Mouse (Mus musculus): ENCODE data around the gene Appl2.

The Appl2 gene

DNA sequence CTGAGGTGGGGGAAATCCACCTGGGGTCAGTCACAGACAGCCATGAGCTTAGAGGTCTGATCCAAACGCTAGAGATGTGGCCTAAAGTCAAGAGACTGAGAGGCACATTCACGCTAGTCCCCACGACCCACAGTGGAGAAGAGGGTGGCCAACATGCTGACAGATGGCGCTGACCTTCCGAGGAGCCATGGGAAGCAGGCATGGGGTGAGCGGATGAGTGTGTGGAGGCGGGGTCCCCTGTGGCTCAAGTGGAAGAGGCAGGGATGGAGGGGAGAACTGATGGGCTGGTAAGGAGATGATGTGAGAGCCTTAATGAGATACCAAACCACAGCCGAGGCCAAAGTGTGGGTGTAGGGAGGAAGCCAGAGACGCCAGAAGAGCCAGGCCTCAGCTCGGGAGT is 16.8 kb downstream of the Appl2 start:
- DNase-seq (ENCODE audit: low spot score in 2 of 2), result no peak

GRCm38 (mm10) chr10:83630899-83631298 is 17.6 kb downstream of the Appl2 start:
- peak; percentile 29 to 37 for DNase-seq (ENCODE audit: low spot score in 2 of 2)

GRCm38 (mm10) chr10:83629878-83630277 is 18.7 kb downstream of the Appl2 start:
- no peak for DNase-seq (ENCODE audit: low spot score in 2 of 2)

- DNase-seq (ENCODE audit: low spot score in 2 of 2), result peak in 1 of 2 experiments; percentile 29
Observed at GRCm38 (mm10) chr10:83629190-83629781, 19.3 kb downstream of the Appl2 start.

GRCm38 (mm10) chr10:83628241-83628640 is 20.3 kb downstream of the Appl2 start:
- no peak for DNase-seq (ENCODE audit: low spot score in 2 of 2)

- DNase-seq (ENCODE audit: low spot score in 2 of 2), result no peak
Observed at GRCm38 (mm10) chr10:83627113-83627687, 21.3 kb downstream of the Appl2 start.

GRCm38 (mm10) chr10:83624841-83625240 is 23.7 kb downstream of the Appl2 start:
- DNase-seq (ENCODE audit: low spot score in 2 of 2), result peak in 1 of 2 experiments; percentile 33

DNA sequence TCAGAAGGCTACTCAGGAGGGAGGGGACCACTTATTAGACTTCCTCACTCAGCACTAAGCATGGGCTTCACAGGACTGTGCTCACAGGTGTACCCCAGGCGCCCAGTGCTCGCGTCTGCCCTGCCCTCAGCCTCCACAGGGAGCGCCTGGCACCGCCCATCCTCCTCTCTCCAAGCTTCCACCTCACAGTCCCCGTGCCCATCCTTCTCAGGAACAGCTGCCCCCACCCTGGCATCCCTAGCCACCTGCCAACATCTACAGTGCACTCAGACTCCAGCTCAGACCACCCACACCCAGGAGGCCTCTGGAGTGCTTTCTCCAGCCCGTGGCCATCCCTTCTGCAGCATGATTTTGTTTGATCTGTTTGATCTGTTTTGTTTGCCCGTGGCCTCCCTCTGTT is 24.5 kb downstream of the Appl2 start:
- no peak for DNase-seq (ENCODE audit: low spot score in 2 of 2)

DNA sequence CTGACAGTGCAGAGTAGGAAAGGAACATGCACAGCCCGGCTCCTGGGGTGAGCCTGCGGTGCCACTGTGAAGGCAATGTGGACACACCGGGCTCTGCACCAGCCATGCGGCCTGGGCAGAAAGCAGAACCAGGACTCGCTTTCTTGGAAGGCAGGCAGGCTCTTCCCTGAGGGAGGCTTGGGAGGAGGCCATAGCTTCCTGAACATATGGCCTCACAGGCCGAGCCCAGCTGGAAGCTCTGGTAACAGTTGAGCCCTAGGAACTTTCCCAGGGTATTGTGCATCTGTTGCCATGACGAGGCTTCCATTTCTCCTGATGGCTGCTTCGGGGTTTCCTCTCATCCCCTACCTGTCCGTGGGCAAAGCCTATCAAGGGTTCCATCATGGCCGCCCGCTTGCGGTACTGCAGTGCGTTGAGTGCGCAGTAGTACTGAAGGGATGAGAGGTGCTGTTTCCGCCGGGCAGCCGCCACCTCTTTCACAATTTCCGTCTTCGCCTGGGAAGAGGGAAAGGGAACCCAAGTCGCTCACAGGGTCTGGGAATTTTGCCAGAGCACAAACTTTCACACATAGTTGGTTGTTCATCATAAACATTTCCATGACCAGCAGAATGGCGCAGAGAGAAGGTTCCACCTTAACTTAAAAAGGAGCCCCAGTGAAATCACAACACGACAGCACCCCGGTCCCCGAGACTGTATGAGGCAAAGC is 28.0 kb downstream of the Appl2 start:
- no peak for DNase-seq (ENCODE audit: low spot score in 2 of 2)

- peak; percentile 17 to 39 for DNase-seq (ENCODE audit: low spot score in 2 of 2)
Observed at GRCm38 (mm10) chr10:83618819-83619440, 29.6 kb downstream of the Appl2 start.

GRCm38 (mm10) chr10:83617366-83617765 is 31.2 kb downstream of the Appl2 start:
- no peak for DNase-seq (ENCODE audit: low spot score in 2 of 2)

DNA sequence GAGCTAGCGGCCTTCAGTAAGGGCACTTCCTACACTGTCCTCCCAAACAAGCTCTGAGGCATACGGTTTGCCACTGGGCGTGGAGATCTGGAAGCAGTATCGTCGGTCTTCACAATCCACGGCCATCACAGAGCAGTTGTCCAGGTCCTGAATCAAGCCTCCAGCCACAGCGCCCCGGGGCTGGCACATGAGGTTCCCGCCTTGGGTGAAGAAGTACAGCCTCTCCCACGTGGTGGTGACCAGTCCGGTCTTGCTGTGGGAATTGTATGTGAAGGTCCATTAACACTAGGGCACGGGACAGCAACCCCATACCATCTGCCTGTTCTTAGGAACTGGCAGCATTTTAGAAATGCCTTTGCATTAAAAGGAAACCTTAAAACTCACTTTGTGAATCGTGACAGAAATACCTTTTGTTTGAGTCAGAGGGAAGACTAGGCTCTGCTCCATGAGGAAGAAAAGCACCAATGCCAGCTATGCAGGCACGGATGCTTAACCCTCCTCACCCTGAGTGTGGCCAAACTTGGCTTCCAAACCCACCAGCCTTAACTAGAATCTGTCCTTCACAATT is 35.8 kb downstream of the Appl2 start:
- DNase-seq (ENCODE audit: low spot score in 2 of 2), result no peak

DNA sequence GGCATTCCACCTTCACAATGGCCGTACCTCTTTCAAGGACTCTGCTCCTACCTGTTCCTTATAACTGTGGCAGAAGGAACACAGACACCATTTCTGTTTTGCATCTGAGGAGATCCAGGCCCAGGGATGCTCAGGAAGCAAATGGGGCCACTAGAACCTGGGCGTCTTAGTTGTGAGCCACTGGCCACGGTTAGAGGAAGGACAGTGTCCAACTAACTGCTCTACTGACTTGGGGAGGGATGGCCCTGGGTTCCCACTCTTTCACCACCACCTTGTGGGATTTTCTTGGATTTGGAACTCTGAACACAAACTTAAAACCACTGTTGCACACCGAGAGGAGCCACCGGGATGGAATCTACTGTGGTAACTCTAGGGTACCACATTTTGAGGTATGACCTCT is 36.7 kb downstream of the Appl2 start:
- no peak for DNase-seq (ENCODE audit: low spot score in 2 of 2)

- no peak for DNase-seq (ENCODE audit: low spot score in 2 of 2)
Observed at GRCm38 (mm10) chr10:83610518-83610917, 38.0 kb downstream of the Appl2 start.

- DNase-seq (ENCODE audit: low spot score in 2 of 2), result no peak
Observed at GRCm38 (mm10) chr10:83608596-83608995, 39.9 kb downstream of the Appl2 start.

DNA sequence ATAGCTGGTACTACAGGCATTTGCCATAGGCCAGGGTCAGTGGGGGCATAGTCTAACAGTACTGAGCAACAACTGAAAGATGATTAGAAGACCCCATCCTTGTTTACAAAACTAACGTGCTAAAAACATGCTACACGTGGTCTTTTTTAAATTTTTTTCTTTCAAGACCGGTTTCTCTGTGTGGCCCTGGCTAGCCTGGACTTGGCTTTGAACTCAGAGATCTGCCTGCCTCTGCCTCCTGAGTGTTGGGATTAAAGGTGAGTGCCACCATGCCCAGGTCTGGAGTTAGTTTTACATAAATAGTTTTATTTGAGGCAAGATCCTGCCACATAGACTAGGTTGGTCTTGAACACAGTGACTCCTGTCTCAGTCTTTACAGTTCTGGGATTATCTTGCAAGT is 41.4 kb downstream of the Appl2 start:
- DNase-seq (ENCODE audit: low spot score in 2 of 2), result no peak

DNA sequence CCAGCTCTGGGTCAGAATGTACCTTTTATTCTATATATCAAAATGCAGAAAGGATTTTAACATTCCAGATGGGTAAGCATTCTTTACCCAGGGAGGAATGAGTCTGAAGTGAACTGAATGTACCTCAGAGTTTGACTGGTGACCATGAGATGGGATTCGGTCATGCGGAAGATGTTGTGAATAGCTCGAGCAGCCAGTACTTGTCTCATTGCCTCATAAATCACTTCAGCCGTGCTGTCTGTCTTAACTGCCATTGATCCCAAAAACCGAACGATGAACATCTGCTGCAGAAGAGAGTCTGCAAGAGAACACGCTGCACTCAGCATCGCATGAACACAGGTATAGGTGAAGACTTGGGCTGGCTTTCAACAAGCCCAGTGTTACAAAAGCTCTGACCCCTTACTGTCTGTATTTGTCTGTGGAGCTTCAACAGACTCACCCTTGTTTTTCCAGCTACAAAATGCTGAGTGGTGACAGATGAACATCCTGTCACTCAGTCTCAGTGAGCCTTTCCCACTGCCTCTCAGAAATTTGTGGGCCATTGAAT is 42.8 kb downstream of the Appl2 start:
- no peak for DNase-seq (ENCODE audit: low spot score in 2 of 2)

- DNase-seq (ENCODE audit: low spot score in 2 of 2), result no peak
Observed at GRCm38 (mm10) chr10:83603956-83604564, 44.5 kb downstream of the Appl2 start.

DNA sequence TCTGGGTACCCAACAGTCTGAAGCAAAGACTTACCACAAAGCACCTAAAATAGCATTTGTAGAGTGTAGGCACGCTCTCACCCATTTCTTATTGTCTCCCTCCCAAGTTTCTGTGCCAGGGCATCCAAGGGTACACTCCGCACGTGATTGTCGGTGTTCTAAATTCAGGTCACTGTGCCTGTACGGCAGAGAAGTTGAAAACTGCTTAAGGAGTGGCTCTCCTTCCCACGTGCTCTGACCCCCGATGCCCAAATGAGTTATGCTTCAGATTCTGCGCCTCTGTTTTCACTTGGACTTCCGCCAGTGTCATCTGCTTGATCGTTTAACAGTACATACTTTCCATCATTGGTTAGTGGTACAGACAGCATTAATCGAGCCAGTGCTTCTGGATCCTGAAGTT is 47.9 kb downstream of the Appl2 start:
- DNase-seq (ENCODE audit: low spot score in 2 of 2), result peak; percentile 36

GRCm38 (mm10) chr10:83594526-83594925 is 54.0 kb downstream of the Appl2 start:
- DNase-seq (ENCODE audit: low spot score in 2 of 2), result no peak

DNA sequence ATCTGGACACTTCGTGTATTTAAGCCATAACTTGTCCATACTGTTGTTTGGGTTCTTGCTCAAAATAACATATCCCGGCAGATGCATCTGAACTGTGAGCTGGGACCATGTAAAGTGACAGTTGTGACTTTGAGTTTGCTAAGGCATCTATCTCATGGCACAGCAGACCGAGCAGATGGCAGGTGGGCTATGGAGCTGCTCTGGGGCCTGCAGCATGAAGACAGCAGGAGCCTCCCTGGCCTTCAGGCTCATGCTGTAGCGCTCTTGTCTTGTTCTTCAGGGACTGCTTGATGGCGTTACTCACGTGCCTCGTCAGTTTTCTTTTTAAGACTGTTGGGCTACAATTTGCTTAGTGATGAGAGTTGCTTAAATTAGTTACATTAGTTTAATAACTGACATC is 55.9 kb downstream of the Appl2 start:
- DNase-seq (ENCODE audit: low spot score in 2 of 2), result no peak

- no peak for DNase-seq (ENCODE audit: low spot score in 2 of 2)
Observed at GRCm38 (mm10) chr10:83590801-83591200, 57.7 kb downstream of the Appl2 start.

All from heart, adult 9 months (tissue).